Mouse (Mus musculus): ENCODE data around the gene Atg2b.

Atg2b gene

GRCm38 (mm10) chr12:105683933-105684901 is 794 bp downstream of the Atg2b start, which contains the start of gene Gskip:
Gskip (plus strand) TSS chr12:105684829.
- peak; percentile 59 to 64 for DNase-seq

GRCm38 (mm10) chr12:105678762-105679161 is 6.2 kb downstream of the Atg2b start:
- no peak for DNase-seq

DNA sequence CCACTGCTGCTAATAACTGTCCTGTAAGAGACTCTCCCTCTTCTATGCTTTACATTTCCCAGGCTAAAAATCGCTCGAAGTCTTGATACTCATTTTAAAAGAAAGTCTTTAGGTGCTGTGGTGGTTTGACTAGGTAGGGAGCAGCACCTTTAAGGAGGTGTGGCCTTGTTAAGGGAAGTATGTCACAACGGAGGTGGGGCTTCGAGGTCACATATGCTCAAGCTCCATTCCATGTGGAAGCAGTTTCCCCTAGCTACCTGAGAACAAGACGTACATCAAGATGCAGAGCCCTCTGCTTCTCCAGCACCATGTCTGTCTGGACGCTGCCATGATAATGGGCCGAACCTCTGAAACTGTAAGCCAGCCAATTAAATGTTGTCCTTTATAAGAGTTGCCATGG is 6.8 kb downstream of the Atg2b start:
- no peak for DNase-seq

GRCm38 (mm10) chr12:105676274-105676673 is 8.7 kb downstream of the Atg2b start:
- no peak for DNase-seq

GRCm38 (mm10) chr12:105655850-105656249 is 29.2 kb downstream of the Atg2b start:
- DNase-seq = no peak

GRCm38 (mm10) chr12:105642770-105643321 is 42.2 kb downstream of the Atg2b start:
- no peak for DNase-seq

- DNase-seq = no peak
Observed at GRCm38 (mm10) chr12:105637554-105637953, 47.5 kb downstream of the Atg2b start.

DNA sequence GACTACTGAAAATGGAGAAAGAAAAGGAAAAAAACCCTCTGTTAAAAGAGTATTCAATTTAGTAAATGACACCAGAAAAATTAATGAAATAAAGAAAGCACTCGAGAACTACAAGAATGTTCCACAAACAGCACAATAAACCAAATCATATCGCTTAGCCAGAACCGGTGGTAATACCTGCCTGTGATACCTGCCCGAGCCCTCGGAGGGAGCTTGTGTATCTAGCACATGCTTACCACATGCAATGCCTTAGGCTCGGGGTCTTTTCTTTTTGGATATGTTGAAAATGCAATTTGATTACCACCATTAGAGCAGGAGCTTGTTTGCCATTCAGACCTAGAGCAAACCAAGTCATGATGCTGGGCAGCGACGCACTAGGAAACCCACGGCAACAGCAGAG is 48.5 kb downstream of the Atg2b start:
- DNase-seq = no peak

DNA sequence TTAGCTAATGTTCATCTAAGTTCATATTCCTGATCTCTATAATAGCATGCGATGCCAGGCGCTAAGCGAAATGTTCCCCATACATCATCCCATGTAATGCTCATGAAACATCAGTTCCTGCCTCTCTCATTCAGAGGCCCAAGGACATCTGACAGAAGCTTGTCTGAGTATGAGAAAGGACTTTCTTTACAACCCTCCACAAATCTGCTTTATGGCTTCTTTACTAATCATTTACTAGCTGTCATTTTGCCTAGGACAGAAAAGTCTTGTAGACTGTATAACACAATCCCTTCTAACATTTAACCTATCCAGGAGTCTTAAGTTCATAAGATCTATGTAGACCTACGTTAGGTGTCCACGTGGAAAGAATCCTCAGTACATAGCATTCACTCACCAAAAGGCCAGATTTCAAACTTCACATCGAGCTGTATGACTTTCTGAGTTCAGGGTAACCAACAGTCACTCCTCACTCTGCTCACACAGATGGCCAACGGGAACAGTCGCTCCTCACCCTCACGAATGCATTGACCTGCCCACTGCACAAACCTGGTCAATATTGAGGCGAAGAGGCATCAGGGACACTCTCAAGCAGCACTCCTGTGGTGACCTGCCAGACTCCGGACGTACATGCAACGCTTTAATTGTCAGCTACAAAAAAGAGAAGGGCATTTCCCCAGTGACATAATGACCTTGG is 50.5 kb downstream of the Atg2b start:
- no peak for DNase-seq

- no peak for DNase-seq
Observed at GRCm38 (mm10) chr12:105625798-105626197, 59.2 kb downstream of the Atg2b start.

DNA sequence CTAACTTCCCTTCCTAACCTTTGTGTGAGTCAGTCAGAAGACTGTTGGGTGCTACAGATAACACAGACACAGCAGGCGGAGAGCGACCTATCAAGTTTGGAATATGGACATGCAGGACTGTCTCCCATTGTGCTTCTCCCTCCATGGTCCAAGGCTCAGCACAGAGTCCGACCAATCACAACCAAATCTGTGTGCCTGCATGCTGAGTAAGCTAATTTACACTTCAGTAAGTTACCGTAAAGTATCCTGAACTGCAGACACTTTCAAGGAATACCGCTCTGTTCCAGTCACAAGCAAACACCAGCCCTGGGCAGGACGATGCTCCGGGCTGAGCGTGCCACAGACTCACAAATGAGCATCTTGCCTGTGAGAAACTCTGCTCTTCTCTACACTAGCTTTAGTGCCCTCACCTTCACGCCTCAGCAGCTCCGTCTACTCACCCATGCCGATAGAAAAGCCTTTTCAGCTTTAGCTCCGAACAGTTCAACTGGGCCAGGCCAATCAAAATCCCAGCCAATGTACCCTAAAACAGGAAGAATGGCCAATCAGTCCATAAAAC is 62.0 kb downstream of the Atg2b start:
- DNase-seq = no peak

- no peak for DNase-seq
Observed at GRCm38 (mm10) chr12:105622048-105622447, 63.0 kb downstream of the Atg2b start.

DNA sequence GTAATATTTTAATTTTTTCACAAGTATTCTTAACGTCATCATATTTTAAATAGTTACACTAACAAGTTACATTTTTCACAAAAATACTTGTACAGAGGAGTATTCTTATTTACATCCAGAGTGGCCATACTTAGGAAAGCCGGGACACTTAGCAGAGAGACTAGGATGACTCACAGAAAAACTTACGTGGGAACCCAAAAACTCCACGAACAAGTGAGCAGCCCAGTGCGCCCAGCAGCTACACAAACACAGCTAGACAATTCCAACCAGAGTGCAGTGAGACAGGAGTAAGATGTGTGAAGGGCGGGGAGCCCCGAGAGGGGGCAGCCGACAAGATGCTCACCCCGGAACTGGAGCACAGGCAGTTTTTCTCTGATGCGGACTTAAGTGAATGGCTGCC is 71.5 kb downstream of the Atg2b start:
- no peak for DNase-seq

DNA sequence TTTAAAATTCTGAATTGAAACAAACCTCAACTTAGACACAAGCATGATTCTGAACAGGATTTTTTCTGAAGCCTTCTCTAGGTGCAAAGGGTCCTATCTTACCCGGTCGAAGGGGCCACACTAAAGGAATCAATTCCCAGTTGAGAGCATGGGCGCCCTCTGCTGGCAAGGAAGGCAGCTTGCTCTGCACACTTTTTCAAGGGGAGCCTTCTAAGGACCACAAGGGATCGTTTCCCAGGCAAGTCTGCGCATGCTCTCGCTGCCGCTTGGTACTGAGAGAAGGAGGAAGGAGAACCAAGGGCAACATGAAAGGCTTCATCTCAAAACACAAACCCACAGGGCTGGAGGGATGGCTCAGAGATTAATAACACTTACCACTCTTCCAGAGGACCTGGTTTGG is 73.3 kb downstream of the Atg2b start:
- peak; percentile 58 to 59 for DNase-seq

DNA sequence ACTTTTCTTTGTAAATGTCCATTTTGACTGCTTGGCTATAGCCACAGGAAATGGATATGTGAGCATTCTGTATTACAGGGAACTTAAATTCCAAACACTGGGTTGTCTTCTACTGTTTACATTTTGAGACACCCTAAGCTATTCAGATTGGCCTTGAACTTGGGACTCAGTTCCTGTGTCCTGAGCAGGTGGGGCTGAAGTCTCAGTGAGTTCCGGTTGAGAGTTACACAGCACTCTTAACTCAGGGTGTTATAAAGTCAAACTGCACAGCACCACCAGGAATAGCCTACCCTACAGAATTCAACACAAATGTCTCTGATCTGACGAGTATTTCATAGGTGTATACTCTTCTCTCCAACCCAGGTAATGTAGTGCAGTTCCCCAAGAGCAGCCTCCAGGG is 74.0 kb downstream of the Atg2b start:
- DNase-seq = no peak

GRCm38 (mm10) chr12:105606881-105607280 is 78.1 kb downstream of the Atg2b start:
- DNase-seq = no peak

DNA sequence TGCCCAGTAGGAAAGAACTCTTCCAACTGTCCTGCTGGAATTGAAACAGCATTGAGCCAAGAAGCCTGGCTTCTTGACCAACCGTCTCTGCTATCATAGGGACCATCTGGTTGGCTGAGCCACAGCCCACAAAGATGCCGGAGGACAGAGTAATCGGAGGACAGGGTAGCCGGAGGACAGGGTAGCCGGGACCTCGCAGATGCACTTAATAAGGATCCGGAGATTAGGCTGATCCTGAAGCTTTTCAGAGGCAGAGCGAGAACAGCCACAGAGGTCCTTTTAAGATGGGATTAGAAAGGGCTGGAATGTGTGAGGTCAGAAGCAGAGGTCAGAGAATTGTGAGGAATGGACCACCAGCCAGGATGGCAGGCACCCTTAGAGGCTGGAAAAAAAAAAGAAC is 79.8 kb downstream of the Atg2b start:
- no peak for DNase-seq

DNA sequence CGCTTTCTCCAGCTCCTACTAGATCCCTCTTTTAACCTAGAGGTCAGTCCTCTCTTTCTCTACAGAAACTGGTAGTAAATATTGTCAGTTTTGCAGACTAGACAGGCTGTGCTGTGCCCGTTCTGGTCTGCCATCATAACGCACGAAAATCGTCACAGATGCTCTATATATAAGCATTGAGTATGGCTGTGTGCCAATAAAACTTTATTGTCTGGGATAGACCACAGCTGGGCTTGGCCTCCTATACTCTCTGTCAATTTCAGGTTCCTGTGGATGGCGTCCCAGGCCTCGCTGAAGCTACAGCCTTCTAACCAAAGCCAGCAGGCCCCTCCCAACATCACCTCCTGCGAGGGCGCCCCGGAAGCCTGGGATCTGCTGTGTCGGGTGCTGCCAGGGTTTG is 81.1 kb downstream of the Atg2b start:
- DNase-seq = no peak

DNA sequence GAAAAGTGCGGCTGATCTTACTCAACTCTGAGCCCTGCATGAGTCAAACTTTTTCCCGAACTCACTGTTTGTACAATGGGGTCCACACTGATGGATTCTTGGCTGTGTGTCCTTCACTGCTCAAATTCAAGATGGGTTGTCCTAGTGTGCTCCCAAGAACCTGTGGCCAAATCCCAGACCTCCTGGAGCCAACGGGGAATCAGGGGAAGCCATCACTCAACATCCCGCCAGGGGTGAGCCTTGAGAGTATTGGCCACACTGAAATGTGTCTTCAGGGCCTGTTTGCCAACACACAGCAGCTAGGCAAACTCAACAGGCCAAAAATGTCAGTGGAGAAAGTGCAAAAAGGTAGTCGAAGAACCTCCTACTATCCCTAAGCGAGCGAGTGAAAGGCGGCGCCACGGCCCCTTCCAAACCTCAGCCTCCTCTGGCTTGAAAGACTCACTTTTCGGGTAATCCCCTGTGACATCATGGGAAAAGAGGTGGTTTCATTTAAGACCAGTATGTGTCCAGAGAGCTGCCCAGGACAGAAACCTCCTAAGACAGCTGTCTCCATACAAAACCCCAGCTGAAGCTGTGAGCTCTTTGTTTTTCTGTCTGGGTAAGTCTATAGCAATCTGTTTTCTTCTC is 82.3 kb downstream of the Atg2b start, which contains the start of gene Bdkrb1:
TSS of gene Bdkrb1 (plus strand) at position 505 of the 630 bp plus-strand sequence.
- no peak for DNase-seq

GRCm38 (mm10) chr12:105601586-105601985 is 83.4 kb downstream of the Atg2b start:
- no peak for DNase-seq

GRCm38 (mm10) chr12:105599098-105599497 is 85.9 kb downstream of the Atg2b start:
- DNase-seq = no peak

- no peak for DNase-seq
Observed at GRCm38 (mm10) chr12:105598503-105598902, 86.5 kb downstream of the Atg2b start.

GRCm38 (mm10) chr12:105597135-105597534 is 87.9 kb downstream of the Atg2b start:
- peak; percentile 68 to 76 for DNase-seq

Measured in B cell, adult 2 months (primary cell).